Mouse (Mus musculus) limb, embryonic 14.5 days (tissue): Measurements from ENCODE around the gene Egfl7. TPM values are rescaled to one million over a fixed set of nuclear protein-coding genes. Genes with fewer than 3 reads are reported as not detected.

Experiments
- ATAC-seq: fragments of 200-750 bp; cut with Nextera tagmentation; 2 replicates; pipeline ENCODE4 v1.8.0; 2017; ENCODE audit warnings: low read depth, moderate number of reproducible peaks, moderate TSS enrichment; ENCODE audit not compliant: low FRiP score
- DNase-seq: peaks from one replicate; pipeline ENCODE4 v3.0.0-alpha.2; 2015; ENCODE audit warnings: low spot score
- H3K27ac ChIP-seq: fragments of 300-500 bp; sonication (generic); replicated peaks from 2 replicates; pipeline ENCODE4 v1.5.1; 2014; ENCODE audit warnings: low read depth, mild to moderate bottlenecking, low read length, moderate library complexity, mixed read lengths
- H3K27me3 ChIP-seq: fragments of 300-500 bp; sonication (generic); 2 replicates; pipeline ENCODE4 v1.6.1; 2014; ENCODE audit warnings: low read length, mixed read lengths; ENCODE audit not compliant: control insufficient read depth, insufficient read depth
- H3K36me3 ChIP-seq: fragments of 300-500 bp; sonication (generic); 2 replicates; pipeline ENCODE4 v1.6.1; 2014; ENCODE audit warnings: mild to moderate bottlenecking, low read length, moderate library complexity, mixed read lengths; ENCODE audit not compliant: control insufficient read depth, insufficient read depth
- H3K4me1 ChIP-seq: fragments of 300-500 bp; sonication (generic); 2 replicates; pipeline ENCODE4 v1.6.1; 2014; ENCODE audit warnings: antibody characterized with exemption, low read length, mixed read lengths; ENCODE audit not compliant: control insufficient read depth, insufficient read depth
- H3K4me2 ChIP-seq: fragments of 300-500 bp; sonication (generic); replicated peaks from 2 replicates; pipeline ENCODE4 v1.6.1; 2014; ENCODE audit warnings: low read depth, mild to moderate bottlenecking, low read length, moderate library complexity; ENCODE audit not compliant: severe bottlenecking
- H3K4me3 ChIP-seq: fragments of 300-500 bp; sonication (generic); replicated peaks from 2 replicates; pipeline ENCODE4 v1.5.1; 2014; ENCODE audit warnings: low read length
- H3K9ac ChIP-seq: fragments of 300-500 bp; sonication (generic); 2 replicates; pipeline ENCODE4 v1.6.1; 2014; ENCODE audit warnings: mild to moderate bottlenecking, low read depth, low read length, moderate library complexity; ENCODE audit not compliant: severe bottlenecking
- H3K9me3 ChIP-seq: fragments of 300-500 bp; sonication (generic); 2 replicates; pipeline ENCODE4 v1.6.1; 2016; ENCODE audit warnings: low read length; ENCODE audit not compliant: control insufficient read depth
- POLR2A ChIP-seq: fragments of 200-500 bp; IDR thresholded peaks from 2 replicates; pipeline ENCODE4 v1.8.0; 2012; ENCODE audit warnings: inconsistent platforms, mild to moderate bottlenecking, moderate library complexity, borderline replicate concordance; ENCODE audit not compliant: insufficient read depth, insufficient read length; ENCODE audit errors: extremely low read depth
- WGBS: fragments of 180-500 bp; shearing (Covaris S2); extraction: QIAGEN DNeasy Blood & Tissue Kit; methylation state at CpG from one replicate; pipeline ENCODE4 v1.1.7; 2014; 5-methylcytosine and 5-hydroxymethylcytosine counted together
- polyA plus RNA-seq, 2 experiments: library from polyadenylated mRNA; depleted of rRNA in 1 of 2; stranded (reverse) in 1 of 2; unstranded in 1 of 2; fragments of >200 nt; fragmentation: Nextera tagmentation in 1 of 2; extraction: Ambion mirVana in 1 of 2; gene quantifications; 2 replicates each; pipeline versions ENCODE4 v1.2.1 to v1.2.3; 2012 to 2014

Gene Egfl7
- polyA plus RNA-seq, 2 experiments, result 108 to 262 TPM

DNA sequence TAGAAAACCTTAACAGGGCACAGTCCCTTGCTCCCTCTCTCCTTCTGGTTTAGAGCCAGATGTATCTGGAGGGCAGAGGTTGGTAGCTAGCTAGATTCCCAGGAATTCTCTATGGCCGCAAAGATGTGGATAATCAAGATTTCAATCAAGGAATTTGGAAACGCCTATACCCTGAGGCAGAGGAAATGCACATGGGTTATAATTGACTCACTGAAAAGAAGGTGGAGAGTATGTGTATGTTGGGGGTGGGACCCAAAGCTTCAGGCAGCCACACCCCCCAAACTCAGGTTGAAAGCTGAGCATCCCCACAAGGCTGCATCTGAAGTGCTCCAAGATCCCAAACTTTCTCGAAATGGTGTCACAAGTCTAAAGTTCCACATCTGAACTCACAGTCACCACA lies 18.6 kb downstream of the Egfl7 start:
- no peak for DNase-seq
- peaks cover 9% of the 10 kb centered on the region for H3K4me1 ChIP-seq
- no peaks in the 10 kb centered on the region for H3K27me3 ChIP-seq
- H3K27ac ChIP-seq, result no peak overlapping the region
- WGBS, result 66% methylated on average over 3 of the region's 3 CpGs
- no peak overlapping the region for H3K4me2 ChIP-seq
- peaks cover 20% of the 10 kb centered on the region for H3K36me3 ChIP-seq
- H3K4me3 ChIP-seq, result no peak overlapping the region
- H3K9ac ChIP-seq, result no peak overlapping the region
- no peak for TF ChIP-seq POLR2A
- H3K9me3 ChIP-seq, result no peaks in the 10 kb centered on the region
- no peak for ATAC-seq

- Histone ChIP-seq H3K9me3 (no peaks in the 10 kb centered on the region), H3K36me3 (peaks cover 8% of the 10 kb centered on the region; the same call in 1 of the 2 replicates), H3K27ac (no peak overlapping the region), H3K4me1 (peaks cover 10% of the 10 kb centered on the region), H3K27me3 (no peaks in the 10 kb centered on the region), H3K9ac (no peak overlapping the region), H3K4me2 (no peak overlapping the region), H3K4me3 (no peak overlapping the region)
- DNase-seq, result no peak
- 91% methylated on average over 4 of the region's 4 CpGs for WGBS
- no peak for TF ChIP-seq POLR2A
- no peak for ATAC-seq
Measured at GRCm38 (mm10) chr2:26599965-26600364, 20.2 kb downstream of the Egfl7 start.

- DNase-seq (no peak), ATAC-seq (no peak)
- no peak for TF ChIP-seq POLR2A
- Histone ChIP-seq H3K4me3 (no peak overlapping the region), H3K27ac (no peak overlapping the region), H3K4me2 (no peak overlapping the region), H3K36me3 (0 out of 2 replicates have a peak, but pooled peaks cover 4% of the 10 kb centered on the region), H3K4me1 (peaks cover 10% of the 10 kb centered on the region), H3K9ac (no peak overlapping the region), H3K9me3 (no peaks in the 10 kb centered on the region), H3K27me3 (no peaks in the 10 kb centered on the region)
- WGBS, result 87% methylated on average over 2 of the region's 2 CpGs
Measured at GRCm38 (mm10) chr2:26600664-26601063, 20.9 kb downstream of the Egfl7 start.

GRCm38 (mm10) chr2:26601595-26601994 lies 21.8 kb downstream of the Egfl7 start:
- Histone ChIP-seq H3K4me3 (no peak overlapping the region), H3K27me3 (no peaks in the 10 kb centered on the region), H3K27ac (no peak overlapping the region), H3K4me1 (peaks cover 10% of the 10 kb centered on the region), H3K4me2 (no peak overlapping the region), H3K36me3 (no peaks in the 10 kb centered on the region), H3K9ac (no peak overlapping the region), H3K9me3 (no peaks in the 10 kb centered on the region)
- WGBS, result 84% methylated on average over 1 of the region's 1 CpGs
- ATAC-seq, result no peak
- DNase-seq, result no peak
- TF ChIP-seq POLR2A, result no peak

- ATAC-seq (no peak), DNase-seq (no peak)
- H3K36me3 ChIP-seq, result no peaks in the 10 kb centered on the region
- no peak overlapping the region for H3K9ac ChIP-seq
- no peaks in the 10 kb centered on the region for H3K27me3 ChIP-seq
- H3K4me2 ChIP-seq, result peak overlapping the region; percentile 79; the same call in 1 of the 2 replicates
- TF ChIP-seq POLR2A, result no peak
- no peak overlapping the region for H3K27ac ChIP-seq
- H3K4me3 ChIP-seq, result no peak overlapping the region; the same call in 1 of the 2 replicates
- no peaks in the 10 kb centered on the region for H3K9me3 ChIP-seq
- 89% methylated on average over 5 of the region's 5 CpGs for WGBS
- peaks cover 15% of the 10 kb centered on the region for H3K4me1 ChIP-seq
Measured at GRCm38 (mm10) chr2:26602631-26603030, 22.8 kb downstream of the Egfl7 start.

- H3K36me3 ChIP-seq, result no peaks in the 10 kb centered on the region
- peak overlapping the region; percentile 79 for H3K4me2 ChIP-seq
- no peak for DNase-seq
- no peak overlapping the region for H3K27ac ChIP-seq
- no peak for ATAC-seq
- TF ChIP-seq POLR2A, result no peak
- H3K4me3 ChIP-seq, result peak overlapping the region; percentile 59
- H3K9ac ChIP-seq, result peak overlapping the region; percentile 85
- H3K4me1 ChIP-seq, result peaks cover 15% of the 10 kb centered on the region
- H3K9me3 ChIP-seq, result no peaks in the 10 kb centered on the region
- H3K27me3 ChIP-seq, result no peaks in the 10 kb centered on the region
- 15% methylated on average over 6 of the region's 6 CpGs for WGBS
Measured at GRCm38 (mm10) chr2:26603159-26603558, 23.3 kb downstream of the Egfl7 start.
